Mouse (Mus musculus): ENCODE measurements around the gene Tgm6.

Tgm6 gene

GRCm38 (mm10) chr2:130178381-130178705, 66.1 kb downstream of the Tgm6 start:
- no peak for DNase-seq (ENCODE audit: low spot score in 2 of 2)

DNA sequence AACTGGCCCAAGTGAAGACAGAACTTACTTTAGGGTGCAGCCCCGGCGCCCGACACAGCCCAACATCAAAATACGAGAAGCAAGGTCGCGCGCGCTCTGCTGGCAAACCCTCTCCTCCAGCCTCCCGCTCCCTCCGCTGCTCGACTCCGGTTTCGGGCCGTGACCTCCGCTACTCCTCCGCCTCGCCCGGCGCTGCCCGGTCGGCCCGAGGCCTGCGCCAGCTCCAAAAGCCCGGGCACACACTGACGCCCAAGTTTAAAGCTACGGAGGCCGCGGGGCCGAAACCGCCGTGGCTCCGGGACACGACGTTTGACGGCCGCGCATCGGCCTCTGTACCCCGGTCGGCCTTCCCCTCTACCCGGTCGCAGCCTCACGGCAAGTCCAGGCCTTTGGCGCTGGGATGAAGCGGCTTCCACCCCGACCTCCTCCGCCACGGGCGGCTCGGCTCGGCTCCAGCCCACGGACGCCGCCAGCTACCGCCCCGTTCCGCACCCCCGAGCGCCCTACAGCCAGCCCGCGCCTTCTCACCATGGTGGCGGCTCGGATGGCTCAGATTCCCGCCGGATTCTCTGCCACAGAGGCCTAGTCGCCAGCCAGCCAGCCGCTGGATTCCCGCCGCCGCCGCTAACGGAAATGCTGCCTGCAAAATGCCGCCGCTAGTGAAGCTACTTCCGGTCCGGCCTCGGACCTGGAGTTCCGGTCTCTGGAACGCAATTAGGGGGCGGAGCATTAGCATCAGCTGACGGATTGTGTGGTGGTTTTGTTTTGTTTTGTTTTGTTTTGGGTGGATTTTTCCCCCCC, 66.7 kb downstream of the Tgm6 start, which contains the start of gene Snrpb:
Gene Snrpb (minus strand): TSS at position 698 of the 801 bp plus-strand sequence.
- peak; percentile 76 to 90 for DNase-seq (ENCODE audit: low spot score in 2 of 2)

DNA sequence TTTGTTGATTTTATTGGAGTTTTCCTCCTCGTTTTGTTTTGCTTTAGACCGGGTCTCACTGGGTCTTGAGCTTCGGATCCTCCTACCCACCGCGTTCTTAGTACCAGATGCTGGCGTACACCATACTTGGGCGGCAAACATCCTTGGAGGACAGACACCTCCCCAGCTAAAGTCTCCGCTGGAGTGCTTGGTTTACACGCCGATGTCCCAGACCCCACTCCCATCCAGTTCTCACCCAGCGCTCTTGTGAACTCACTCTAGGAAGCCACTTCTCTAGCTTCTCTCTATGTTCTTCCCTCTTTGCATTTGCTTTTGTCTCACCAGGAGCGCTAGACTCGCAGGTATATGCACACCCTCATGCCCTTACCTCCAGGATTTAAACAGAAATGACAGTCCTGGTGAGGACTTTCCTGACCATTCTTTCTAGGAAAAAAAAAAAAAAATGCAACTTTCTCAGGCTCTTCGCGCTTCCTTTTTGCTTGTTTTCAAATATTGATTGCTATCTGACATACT, 67.3 kb downstream of the Tgm6 start:
- DNase-seq (ENCODE audit: low spot score in 2 of 2): no peak

DNA sequence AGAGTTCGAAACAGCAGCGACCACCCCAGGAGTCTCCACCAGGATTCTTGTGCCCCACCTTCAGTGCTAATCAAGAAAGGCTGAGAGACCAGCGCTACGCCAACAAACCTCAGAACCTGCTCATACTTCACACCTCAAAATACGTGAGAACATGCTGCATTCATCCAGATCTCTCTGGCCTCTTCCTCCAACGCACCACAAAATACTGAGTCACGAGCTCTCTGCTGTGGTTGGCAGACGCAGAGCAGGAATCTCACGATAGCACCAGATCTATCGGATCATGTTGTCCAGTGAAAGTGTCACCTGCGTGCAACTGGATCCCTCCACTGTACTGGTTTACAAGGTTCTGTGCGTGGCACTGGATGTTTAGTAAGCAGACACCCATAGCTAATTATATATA, 76.2 kb downstream of the Tgm6 start:
- DNase-seq (ENCODE audit: low spot score in 2 of 2): no peak

DNA sequence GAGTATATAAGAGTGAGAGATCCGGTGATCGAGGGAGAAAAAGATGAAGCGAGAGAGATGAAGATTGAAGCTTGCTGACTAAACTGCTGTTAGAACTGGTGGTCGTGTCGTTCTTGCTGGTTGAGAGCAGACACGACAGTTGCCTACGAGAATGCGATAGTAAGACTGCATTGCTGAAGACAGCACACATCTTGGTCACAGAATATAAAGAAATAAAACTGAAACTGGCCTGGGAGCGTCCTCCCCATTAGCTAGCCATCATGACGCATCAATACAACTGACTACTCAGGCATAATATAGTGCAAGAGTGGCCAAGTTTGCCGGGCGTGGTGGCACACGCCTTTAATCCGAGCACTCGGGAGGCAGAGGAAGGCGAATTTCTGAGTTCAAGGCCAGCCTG, 82.7 kb downstream of the Tgm6 start, which contains the start of gene Tmc2:
Gene Tmc2 (plus strand): TSS at position 301 of the 400 bp plus-strand sequence.
- no peak for DNase-seq (ENCODE audit: low spot score in 2 of 2)

DNA sequence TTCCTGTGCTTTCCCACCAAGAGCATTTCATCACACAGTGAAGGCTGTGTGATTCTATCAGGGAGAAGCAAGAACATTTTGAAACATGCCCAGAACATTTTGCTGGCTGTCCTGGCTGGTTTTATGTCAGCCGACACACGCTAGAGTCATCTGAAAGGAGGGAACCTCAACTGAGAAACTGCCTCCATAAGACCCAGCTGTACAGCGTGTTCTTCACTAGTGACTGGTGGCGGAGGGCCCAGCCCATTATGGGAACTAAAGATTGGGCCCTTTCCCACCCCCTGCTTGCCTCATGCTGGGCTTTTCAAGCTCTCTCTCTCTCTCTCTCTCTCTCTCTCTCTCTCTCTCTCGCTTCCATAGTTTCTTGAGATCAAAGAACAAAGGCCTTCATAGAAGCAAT, 88.7 kb downstream of the Tgm6 start:
- DNase-seq (ENCODE audit: low spot score in 2 of 2): no peak

Data from cerebellum, postnatal 4 days (tissue).